Mouse (Mus musculus): ENCODE results near the gene Mtus2. TPM values are rescaled to one million over a fixed set of nuclear protein-coding genes. Genes with fewer than 3 reads are reported as not detected.
A peak's percentile ranks its signal among the peaks of the same experiment; 100 is the strongest.
"Not testable (repeated sequence)": the region's sequence is repeated elsewhere in the genome, so short reads cannot be mapped to it uniquely, and the experiment has no call there.

Mtus2 gene
- total and polyA plus RNA-seq, 2 experiments from 2014 or later: 33.6 to 40.4 TPM

- H3K27ac ChIP-seq: no peak overlapping the region
- H3K36me3 ChIP-seq (ENCODE audit: insufficient read depth, low read length): no peaks in the 10 kb centered on the region
- DNase-seq (ENCODE audit: low spot score) (no peak), ATAC-seq (no peak)
- no peak overlapping the region for H3K4me3 ChIP-seq (ENCODE audit: low read length)
- H3K4me1 ChIP-seq (ENCODE audit: insufficient read depth, low read length): no peaks in the 10 kb centered on the region
- no peaks in the 10 kb centered on the region for H3K9me3 ChIP-seq (ENCODE audit: low read length)
- H3K4me2 ChIP-seq (ENCODE audit: low read depth, low read length): no peak overlapping the region
- H3K9ac ChIP-seq (replicated peaks; ENCODE audit: low read length): no peak overlapping the region
- TF ChIP-seq CTCF (IDR thresholded peaks at IDR 0.05; ENCODE audit: low read depth): no peak
- 75% methylated on average over 1 of the region's 1 CpGs for WGBS
- H3K27me3 ChIP-seq (ENCODE audit: insufficient read depth, low read length): no peaks in the 10 kb centered on the region
Observed at GRCm38 (mm10) chr5:148165111-148165510, 208.0 kb downstream of the Mtus2 start.

GRCm38 (mm10) chr5:148175091-148175490 is 218.0 kb downstream of the Mtus2 start:
- Histone ChIP-seq H3K4me2 (ENCODE audit: low read depth, low read length) (no peak overlapping the region), H3K36me3 (ENCODE audit: insufficient read depth, low read length) (no peaks in the 10 kb centered on the region), H3K4me3 (ENCODE audit: low read length) (no peak overlapping the region), H3K27me3 (ENCODE audit: insufficient read depth, low read length) (no peaks in the 10 kb centered on the region), H3K4me1 (ENCODE audit: insufficient read depth, low read length) (no peaks in the 10 kb centered on the region), H3K9ac (replicated peaks; ENCODE audit: low read length) (no peak overlapping the region), H3K9me3 (ENCODE audit: low read length) (no peaks in the 10 kb centered on the region), H3K27ac (no peak overlapping the region)
- WGBS: 20% methylated on average over 4 of the region's 4 CpGs
- TF ChIP-seq CTCF (IDR thresholded peaks at IDR 0.05; ENCODE audit: low read depth): no peak
- no peak for DNase-seq (ENCODE audit: low spot score)
- ATAC-seq: no peak

GRCm38 (mm10) chr5:148175742-148176426 is 218.8 kb downstream of the Mtus2 start:
- DNase-seq (ENCODE audit: low spot score) (no peak), ATAC-seq (no peak)
- H3K36me3 ChIP-seq (ENCODE audit: insufficient read depth, low read length): no peaks in the 10 kb centered on the region
- no peaks in the 10 kb centered on the region for H3K4me1 ChIP-seq (ENCODE audit: insufficient read depth, low read length)
- H3K4me3 ChIP-seq (ENCODE audit: low read length): no peak overlapping the region
- TF ChIP-seq CTCF (IDR thresholded peaks at IDR 0.05; ENCODE audit: low read depth): no peak
- H3K9me3 ChIP-seq (ENCODE audit: low read length): no peaks in the 10 kb centered on the region
- no peaks in the 10 kb centered on the region for H3K27me3 ChIP-seq (ENCODE audit: insufficient read depth, low read length)
- H3K9ac ChIP-seq (replicated peaks; ENCODE audit: low read length): no peak overlapping the region
- 33% methylated on average over 4 of the region's 4 CpGs for WGBS
- no peak overlapping the region for H3K4me2 ChIP-seq (ENCODE audit: low read depth, low read length)
- H3K27ac ChIP-seq: no peak overlapping the region

- not testable (repeated sequence) for H3K4me1 ChIP-seq (ENCODE audit: insufficient read depth, low read length); H3K4me3 ChIP-seq (ENCODE audit: low read length); H3K36me3 ChIP-seq (ENCODE audit: insufficient read depth, low read length); ATAC-seq; H3K27ac ChIP-seq; H3K4me2 ChIP-seq (ENCODE audit: low read depth, low read length); H3K9ac ChIP-seq (replicated peaks; ENCODE audit: low read length); H3K27me3 ChIP-seq (ENCODE audit: insufficient read depth, low read length); DNase-seq (ENCODE audit: low spot score); H3K9me3 ChIP-seq (ENCODE audit: low read length)
- WGBS: 91% methylated on average over 8 of the region's 8 CpGs
Observed at GRCm38 (mm10) chr5:148176539-148176938, 219.4 kb downstream of the Mtus2 start.

GRCm38 (mm10) chr5:148179231-148179630 is 222.1 kb downstream of the Mtus2 start:
- Histone ChIP-seq H3K27ac (no peak overlapping the region), H3K4me3 (ENCODE audit: low read length) (no peak overlapping the region), H3K4me1 (ENCODE audit: insufficient read depth, low read length) (no peaks in the 10 kb centered on the region), H3K9me3 (ENCODE audit: low read length) (no peaks in the 10 kb centered on the region), H3K4me2 (ENCODE audit: low read depth, low read length) (no peak overlapping the region), H3K36me3 (ENCODE audit: insufficient read depth, low read length) (no peaks in the 10 kb centered on the region), H3K27me3 (ENCODE audit: insufficient read depth, low read length) (no peaks in the 10 kb centered on the region), H3K9ac (replicated peaks; ENCODE audit: low read length) (no peak overlapping the region)
- ATAC-seq (0 out of 2 replicates have a peak, but pooled peaks have one; percentile 29), DNase-seq (ENCODE audit: low spot score) (peak; percentile 47)
- 55% methylated on average over 7 of the region's 7 CpGs for WGBS
- no peak for TF ChIP-seq CTCF (IDR thresholded peaks at IDR 0.05; ENCODE audit: low read depth)

- peak; percentile 69 for TF ChIP-seq CTCF (IDR thresholded peaks at IDR 0.05; ENCODE audit: low read depth)
- Histone ChIP-seq H3K27me3 (ENCODE audit: insufficient read depth, low read length) (no peaks in the 10 kb centered on the region), H3K27ac (no peak overlapping the region), H3K4me1 (ENCODE audit: insufficient read depth, low read length) (no peaks in the 10 kb centered on the region), H3K4me3 (ENCODE audit: low read length) (no peak overlapping the region), H3K9ac (replicated peaks; ENCODE audit: low read length) (no peak overlapping the region), H3K9me3 (ENCODE audit: low read length) (no peaks in the 10 kb centered on the region; the same call in 1 of the 2 replicates), H3K4me2 (ENCODE audit: low read depth, low read length) (no peak overlapping the region), H3K36me3 (ENCODE audit: insufficient read depth, low read length) (no peaks in the 10 kb centered on the region)
- DNase-seq (ENCODE audit: low spot score) (peak; percentile 29), ATAC-seq (0 out of 2 replicates have a peak, but pooled peaks have one; percentile 45)
- WGBS: 21% methylated on average over 13 of the region's 13 CpGs
Observed at GRCm38 (mm10) chr5:148180590-148181307, 223.6 kb downstream of the Mtus2 start.

GRCm38 (mm10) chr5:148181308-148181630 is 224.1 kb downstream of the Mtus2 start:
- H3K4me3 ChIP-seq (ENCODE audit: low read length): no peak overlapping the region
- ATAC-seq: no peak
- no peak for DNase-seq (ENCODE audit: low spot score)
- no peaks in the 10 kb centered on the region for H3K27me3 ChIP-seq (ENCODE audit: insufficient read depth, low read length)
- H3K4me1 ChIP-seq (ENCODE audit: insufficient read depth, low read length): no peaks in the 10 kb centered on the region
- H3K4me2 ChIP-seq (ENCODE audit: low read depth, low read length): no peak overlapping the region
- 39% methylated on average over 4 of the region's 4 CpGs for WGBS
- H3K9ac ChIP-seq (replicated peaks; ENCODE audit: low read length): no peak overlapping the region
- no peak overlapping the region for H3K27ac ChIP-seq
- no peaks in the 10 kb centered on the region for H3K36me3 ChIP-seq (ENCODE audit: insufficient read depth, low read length)
- peaks cover 2% of the 10 kb centered on the region; the same call in 1 of the 2 replicates for H3K9me3 ChIP-seq (ENCODE audit: low read length)
- no peak for TF ChIP-seq CTCF (IDR thresholded peaks at IDR 0.05; ENCODE audit: low read depth)
